Mouse (Mus musculus) liver, embryonic 14.5 days (tissue): ENCODE measurements at regions not wholly inside any gene's neighbourhood (a gene's known extent, or its start where the extent isn't known, plus 50 kb on each side); places are given as distances from the start of the nearest gene placed in this dataset.

Experiments used
- ATAC-seq: fragments of 200-750 bp; cut with Nextera tagmentation; 2 replicates; pipeline ENCODE4 v1.8.0; 2017; ENCODE audit warnings: moderate number of reproducible peaks, mild to moderate bottlenecking, moderate library complexity; ENCODE audit not compliant: insufficient read depth
- DNase-seq, 3 experiments: peaks; one replicate each; pipeline ENCODE4 v3.0.0-alpha.2; 2012 to 2013; ENCODE audit warnings: low read depth in 3 of 3, low spot score in 3 of 3
- H3K27ac ChIP-seq: fragments of 300-500 bp; sonication (generic); 2 replicates; pipeline ENCODE4 v1.5.1; 2014; ENCODE audit warnings: moderate library complexity, mild to moderate bottlenecking, control low read depth, inconsistent platforms
- H3K27me3 ChIP-seq: fragments of 300-500 bp; sonication (generic); 2 replicates; pipeline ENCODE4 v1.6.1; 2014; ENCODE audit warnings: mild to moderate bottlenecking, low read length, moderate library complexity; ENCODE audit not compliant: control insufficient read depth, insufficient read depth
- H3K36me3 ChIP-seq: fragments of 300-500 bp; sonication (generic); replicated peaks from 2 replicates; pipeline ENCODE4 v1.6.1; 2014; ENCODE audit warnings: low read depth; ENCODE audit not compliant: control insufficient read depth, insufficient read depth
- H3K4me1 ChIP-seq, 2 experiments: fragments of 200-500 bp in 1 of 2; fragments of 300-500 bp in 1 of 2; sonication (generic) in 1 of 2; replicated peaks; 2 replicates each; pipeline ENCODE4 v1.6.1; 2012 to 2014; ENCODE audit warnings: antibody characterized with exemption in 1 of 2, inconsistent platforms in 1 of 2, low read length in 1 of 2; ENCODE audit not compliant: control insufficient read depth in 2 of 2, insufficient read depth in 2 of 2
- H3K4me2 ChIP-seq: fragments of 300-500 bp; sonication (generic); 2 replicates; pipeline ENCODE4 v1.6.1; 2014; ENCODE audit warnings: low read depth, mild to moderate bottlenecking, control low read depth, moderate library complexity
- H3K4me3 ChIP-seq, 2 experiments: fragments of 200-500 bp in 1 of 2; fragments of 300-500 bp in 1 of 2; sonication (generic) in 1 of 2; 2 replicates each; pipeline ENCODE4 v1.5.1; 2012 to 2014; ENCODE audit warnings: low read depth in 2 of 2, low read length in 2 of 2, mild to moderate bottlenecking in 2 of 2, control low read depth in 1 of 2, inconsistent platforms in 1 of 2, moderate library complexity in 1 of 2; ENCODE audit not compliant: insufficient read depth in 1 of 2
- H3K9ac ChIP-seq: fragments of 300-500 bp; sonication (generic); replicated peaks from 2 replicates; pipeline ENCODE4 v1.6.1; 2014; ENCODE audit warnings: mild to moderate bottlenecking, control low read depth, moderate library complexity
- H3K9me3 ChIP-seq: fragments of 300-500 bp; sonication (generic); 2 replicates; pipeline ENCODE4 v1.6.1; 2016; ENCODE audit warnings: low read length, mixed read lengths; ENCODE audit not compliant: control insufficient read depth
- CTCF ChIP-seq: IDR thresholded peaks from 2 replicates; pipeline ENCODE4 v1.5.1; 2016; ENCODE audit warnings: antibody characterized with exemption, low read depth, control low read depth
- EP300 ChIP-seq: IDR thresholded peaks from 2 replicates; pipeline ENCODE4 v1.6.1; 2016; ENCODE audit warnings: antibody characterized with exemption, low read depth
- WGBS: fragments of 180-500 bp; shearing (Covaris S2); extraction: QIAGEN DNeasy Blood & Tissue Kit; methylation state at CpG from one replicate; pipeline ENCODE4 v1.1.7; 2014; ENCODE audit not compliant: insufficient replicate concordance; 5-methylcytosine and 5-hydroxymethylcytosine counted together

GRCm38 (mm10) chr15:56047832-56048231 lies 1429.6 kb downstream of the Slc22a22 start:
- 53% methylated on average over 2 of the region's 2 CpGs for whole genome bisulfite sequencing
- Histone ChIP-seq H3K4me3 (no peak overlapping the region), H3K27me3 (no peaks in the 10 kb centered on the region), H3K27ac (no peak overlapping the region), H3K9ac (no peak overlapping the region), H3K4me2 (no peak overlapping the region), H3K36me3 (no peaks in the 10 kb centered on the region), H3K4me1 (no peaks in the 10 kb centered on the region), H3K9me3 (no peaks in the 10 kb centered on the region)
- DNase-seq (no peak), ATAC-seq (no peak)
- no peak for TF ChIP-seq CTCF
- no peak for TF ChIP-seq EP300

- H3K4me3 ChIP-seq = no peak overlapping the region
- no peaks in the 10 kb centered on the region for H3K9me3 ChIP-seq
- H3K36me3 ChIP-seq = no peaks in the 10 kb centered on the region
- no peak overlapping the region for H3K9ac ChIP-seq
- ATAC-seq (no peak), DNase-seq (peak in 1 of 3 experiments; percentile 9)
- H3K4me1 ChIP-seq = no peaks in the 10 kb centered on the region
- no peak overlapping the region for H3K27ac ChIP-seq
- H3K4me2 ChIP-seq = peak overlapping the region; percentile 45
- H3K27me3 ChIP-seq = no peaks in the 10 kb centered on the region
- no peak for TF ChIP-seq EP300
- TF ChIP-seq CTCF = peak; percentile 78
- WGBS = 22% methylated on average over 16 of the region's 16 CpGs
Observed at GRCm38 (mm10) chr15:56046679-56047532, 1430.5 kb downstream of the Slc22a22 start.

- no peak overlapping the region for H3K9ac ChIP-seq
- no peak overlapping the region for H3K4me2 ChIP-seq
- no peak overlapping the region for H3K27ac ChIP-seq
- no peaks in the 10 kb centered on the region for H3K36me3 ChIP-seq
- WGBS = 50% methylated on average over 10 of the region's 10 CpGs
- TF ChIP-seq EP300 (no peak), CTCF (no peak)
- no peak for ATAC-seq
- no peaks in the 10 kb centered on the region for H3K9me3 ChIP-seq
- H3K4me1 ChIP-seq = no peaks in the 10 kb centered on the region
- H3K27me3 ChIP-seq = no peaks in the 10 kb centered on the region
- no peak for DNase-seq
- H3K4me3 ChIP-seq = no peak overlapping the region
Observed at GRCm38 (mm10) chr15:56045510-56046245, 1431.7 kb downstream of the Slc22a22 start.

- ATAC-seq (no peak), DNase-seq (no peak)
- Histone ChIP-seq H3K27ac (no peak overlapping the region), H3K9ac (no peak overlapping the region), H3K4me1 (no peaks in the 10 kb centered on the region), H3K4me3 (no peak overlapping the region), H3K9me3 (no peaks in the 10 kb centered on the region), H3K4me2 (no peak overlapping the region), H3K36me3 (no peaks in the 10 kb centered on the region), H3K27me3 (no peaks in the 10 kb centered on the region)
- no peak for TF ChIP-seq EP300
- no peak for TF ChIP-seq CTCF
- WGBS = 53% methylated on average over 4 of the region's 4 CpGs
Observed at GRCm38 (mm10) chr15:56043282-56043681, 1434.1 kb downstream of the Slc22a22 start.

GRCm38 (mm10) chr15:56042449-56042848 lies 1435.0 kb downstream of the Slc22a22 start:
- H3K4me2 ChIP-seq = no peak overlapping the region
- H3K36me3 ChIP-seq = no peaks in the 10 kb centered on the region
- no peaks in the 10 kb centered on the region for H3K4me1 ChIP-seq
- TF ChIP-seq CTCF (no peak), EP300 (no peak)
- ATAC-seq = no peak
- no peak overlapping the region for H3K9ac ChIP-seq
- H3K27me3 ChIP-seq = no peaks in the 10 kb centered on the region
- DNase-seq = no peak
- H3K4me3 ChIP-seq = no peak overlapping the region
- no peak overlapping the region for H3K27ac ChIP-seq
- no peaks in the 10 kb centered on the region for H3K9me3 ChIP-seq
